Mouse (Mus musculus): ENCODE measurements around the gene Aif1l.

GRCm38 (mm10) chr2:32019704-32020103 lies 69.8 kb downstream of the Aif1l start:
- no peak for TF ChIP-seq CTCF (conservative IDR thresholded peaks at IDR 0.05; ENCODE audit: low read length)
- no peak for TF ChIP-seq POU5F1 (IDR thresholded peaks at IDR 0.05; ENCODE audit: borderline replicate concordance, low read length)

Measured in E14TG2a.4 (cell line).